Mouse (Mus musculus) kidney, embryonic 15.5 days (tissue): Measurements from ENCODE around the gene Calcrl. TPM values are rescaled to one million over a fixed set of nuclear protein-coding genes. Genes with fewer than 3 reads are reported as not detected.

Experiments used
- ATAC-seq: fragments of 200-750 bp; cut with Nextera tagmentation; replicated peaks from 2 replicates; pipeline ENCODE4 v1.8.0; 2017; ENCODE audit warnings: moderate TSS enrichment; ENCODE audit not compliant: low FRiP score
- H3K27ac ChIP-seq: fragments of 300-500 bp; sonication (generic); 2 replicates; pipeline ENCODE4 v1.5.1; 2015; ENCODE audit warnings: mild to moderate bottlenecking, inconsistent platforms
- H3K27me3 ChIP-seq: fragments of 300-500 bp; sonication (generic); 2 replicates; pipeline ENCODE4 v1.6.1; 2015; ENCODE audit warnings: inconsistent platforms
- H3K36me3 ChIP-seq: fragments of 300-500 bp; sonication (generic); 2 replicates; pipeline ENCODE4 v1.6.1; 2015; ENCODE audit warnings: inconsistent platforms
- H3K4me1 ChIP-seq: fragments of 300-500 bp; sonication (generic); 2 replicates; pipeline ENCODE4 v1.6.1; 2015; ENCODE audit warnings: inconsistent platforms
- H3K4me2 ChIP-seq: fragments of 300-500 bp; sonication (generic); 2 replicates; pipeline ENCODE4 v1.6.1; 2015; ENCODE audit warnings: moderate library complexity, mild to moderate bottlenecking, inconsistent platforms
- H3K4me3 ChIP-seq: fragments of 300-500 bp; sonication (generic); replicated peaks from 2 replicates; pipeline ENCODE4 v1.5.1; 2015; ENCODE audit warnings: mild to moderate bottlenecking, inconsistent platforms
- H3K9ac ChIP-seq: fragments of 300-500 bp; sonication (generic); 2 replicates; pipeline ENCODE4 v1.6.1; 2015; ENCODE audit warnings: mild to moderate bottlenecking, inconsistent platforms
- H3K9me3 ChIP-seq: fragments of 300-500 bp; sonication (generic); replicated peaks from 2 replicates; pipeline ENCODE4 v1.6.1; 2016; ENCODE audit warnings: inconsistent platforms
- WGBS: fragments of 180-500 bp; shearing (Covaris S2); methylation state at CpG from one replicate; pipeline ENCODE4 v1.1.7; 2015; ENCODE audit warnings: mixed read lengths; 5-methylcytosine and 5-hydroxymethylcytosine counted together
- polyA plus RNA-seq: library from polyadenylated mRNA; unstranded; fragments of >200 nt; fragmentation: Nextera tagmentation; extraction: Ambion mirVana; gene quantifications from 2 replicates; pipeline ENCODE4 v1.2.1, GENCODE M21; 2015

Gene Calcrl
- polyA plus RNA-seq, 1 experiment from 2014 or later, result 65.6 TPM

DNA sequence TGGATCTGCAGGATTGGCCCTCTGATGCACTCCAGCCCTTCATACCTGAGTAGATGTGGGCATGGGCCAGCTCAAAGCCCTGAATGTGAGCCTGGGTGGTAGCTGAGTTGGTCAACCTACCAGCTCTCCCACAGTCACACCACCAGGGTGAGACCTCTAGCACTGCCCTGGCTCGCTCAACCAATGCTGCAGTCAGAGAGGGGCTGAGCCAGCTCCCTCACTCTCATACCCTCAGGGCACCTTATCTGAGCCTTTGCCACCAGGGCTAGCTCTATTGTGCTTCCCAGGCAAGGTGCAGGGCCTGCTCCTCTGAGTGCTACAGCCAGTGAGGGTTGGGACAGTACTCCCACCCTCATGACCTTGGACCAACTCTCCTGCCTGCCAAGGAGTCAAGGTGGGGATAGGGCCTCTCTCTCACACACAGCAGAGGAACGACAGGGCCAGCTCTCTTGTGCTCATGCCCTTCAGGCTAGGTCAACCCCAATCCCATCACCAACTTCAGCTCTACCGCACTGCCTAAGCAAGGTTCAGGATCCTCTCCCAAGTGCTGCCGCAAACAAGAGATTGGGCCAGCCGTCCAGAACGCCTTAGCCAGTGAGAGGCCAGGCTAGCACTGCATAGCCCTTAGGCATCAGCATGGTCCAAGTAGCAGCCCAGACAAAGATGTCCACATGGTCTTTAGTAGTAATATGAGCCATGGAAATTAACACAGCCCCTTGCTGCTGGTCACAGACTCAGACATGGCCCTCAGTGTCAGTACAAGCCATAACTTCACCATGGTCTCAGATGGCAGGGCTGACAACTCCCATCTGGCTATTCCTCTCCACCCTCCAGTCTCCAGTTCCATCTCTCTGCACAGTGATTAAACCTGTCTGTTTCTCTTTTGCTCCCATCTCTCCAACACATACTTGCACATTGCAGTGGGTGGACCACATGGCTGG lies 62.2 kb downstream of the Calcrl start:
- no peak overlapping the region for H3K9ac ChIP-seq
- H3K4me2 ChIP-seq, result no peak overlapping the region
- H3K9me3 ChIP-seq, result no peaks in the 10 kb centered on the region
- H3K27me3 ChIP-seq, result no peaks in the 10 kb centered on the region
- peak; percentile 94 for ATAC-seq
- peaks cover 25% of the 10 kb centered on the region for H3K36me3 ChIP-seq
- no peak overlapping the region for H3K4me3 ChIP-seq
- H3K4me1 ChIP-seq, result peaks cover 13% of the 10 kb centered on the region
- H3K27ac ChIP-seq, result peak overlapping the region; percentile 72
- WGBS, result 69% methylated on average over 6 of the region's 6 CpGs

DNA sequence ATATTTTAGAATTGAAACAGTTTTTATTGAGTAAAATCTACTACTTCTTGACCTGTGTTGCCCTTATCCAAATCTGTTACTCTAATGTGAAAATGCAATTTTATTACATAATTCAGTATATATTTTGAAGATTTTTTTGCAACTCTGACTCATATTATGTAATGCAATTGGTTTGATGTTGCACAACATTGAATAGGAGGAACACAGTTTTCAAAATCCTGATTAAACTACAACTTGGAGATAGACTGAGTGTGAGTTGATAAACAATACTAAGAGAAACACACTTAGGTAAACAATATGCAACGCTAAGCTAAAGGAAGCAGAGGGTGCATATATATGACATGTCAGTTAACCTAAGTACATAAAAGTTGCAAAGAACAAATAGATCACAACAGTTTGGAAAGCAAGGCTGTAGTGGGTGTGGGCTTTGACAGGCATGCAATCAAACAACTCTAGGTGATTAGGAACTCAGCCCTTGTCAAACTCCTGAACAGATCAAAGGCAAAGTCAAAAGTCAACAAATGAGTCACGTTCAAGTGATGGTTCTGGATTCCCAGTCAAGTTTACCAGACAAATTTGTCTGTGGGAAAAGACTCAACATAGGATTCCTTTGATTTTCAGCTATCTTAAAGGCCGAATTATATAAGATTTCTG lies 66.4 kb downstream of the Calcrl start:
- H3K27me3 ChIP-seq, result no peaks in the 10 kb centered on the region
- no peak for ATAC-seq
- H3K9ac ChIP-seq, result no peak overlapping the region
- 0 out of 2 replicates have a peak overlapping the region, but pooled peaks have one; percentile 9 for H3K27ac ChIP-seq
- peaks cover 9% of the 10 kb centered on the region for H3K4me1 ChIP-seq
- H3K4me3 ChIP-seq, result no peak overlapping the region
- H3K36me3 ChIP-seq, result peaks cover 9% of the 10 kb centered on the region; the same call in 1 of the 2 replicates
- no peaks in the 10 kb centered on the region for H3K9me3 ChIP-seq
- WGBS, result 29% methylated on average over 3 of the region's 3 CpGs
- no peak overlapping the region for H3K4me2 ChIP-seq

DNA sequence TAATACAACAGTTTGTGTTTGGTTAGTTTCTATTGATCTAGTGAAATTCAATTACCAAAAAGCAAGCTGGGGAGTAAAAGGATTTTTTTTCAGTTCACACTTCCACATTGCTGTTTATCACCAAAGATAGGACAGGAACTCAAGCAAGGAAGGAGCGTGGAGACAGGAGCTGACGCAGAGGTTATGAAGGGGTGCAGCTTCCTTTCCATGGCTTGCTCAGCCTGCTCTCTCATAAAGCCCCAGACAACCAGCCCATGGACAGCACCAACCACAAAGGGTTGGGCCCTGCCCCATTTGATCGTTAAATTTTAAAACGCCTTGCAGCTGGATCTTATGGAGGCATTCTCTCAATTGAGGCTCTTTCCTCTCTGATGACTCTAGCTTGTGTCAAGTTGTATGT lies 69.9 kb downstream of the Calcrl start:
- Histone ChIP-seq H3K27ac (no peak overlapping the region), H3K4me1 (no peaks in the 10 kb centered on the region), H3K4me2 (no peak overlapping the region), H3K9ac (no peak overlapping the region), H3K36me3 (no peaks in the 10 kb centered on the region), H3K27me3 (no peaks in the 10 kb centered on the region), H3K9me3 (no peaks in the 10 kb centered on the region), H3K4me3 (no peak overlapping the region)
- WGBS, result 60% methylated on average over 4 of the region's 4 CpGs
- ATAC-seq, result no peak

DNA sequence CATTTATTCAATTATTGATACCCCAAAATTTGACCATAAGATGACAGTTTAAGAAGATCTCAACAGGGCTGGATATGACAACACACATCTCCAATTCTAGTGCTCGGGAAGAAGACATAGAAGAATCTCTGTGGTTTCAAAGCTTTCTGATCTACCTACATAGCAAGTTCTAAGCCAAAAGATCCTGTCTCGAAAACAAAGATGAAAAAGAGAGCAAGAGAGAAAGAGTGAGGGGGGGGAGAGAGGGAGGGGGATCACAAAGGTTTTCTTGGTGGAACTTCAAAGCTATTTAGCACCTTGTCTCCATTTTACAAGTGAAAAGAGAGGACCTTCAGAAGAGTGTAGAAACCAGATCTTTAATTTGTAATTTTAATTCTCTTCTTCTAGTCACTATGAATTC lies 77.8 kb downstream of the Calcrl start:
- H3K4me1 ChIP-seq, result no peaks in the 10 kb centered on the region
- H3K27ac ChIP-seq, result no peak overlapping the region
- H3K36me3 ChIP-seq, result peaks cover 23% of the 10 kb centered on the region
- no peaks in the 10 kb centered on the region for H3K9me3 ChIP-seq
- no peak for ATAC-seq
- 80% methylated on average over 2 of the region's 2 CpGs for WGBS
- H3K9ac ChIP-seq, result no peak overlapping the region
- H3K4me3 ChIP-seq, result no peak overlapping the region
- no peak overlapping the region for H3K4me2 ChIP-seq
- H3K27me3 ChIP-seq, result no peaks in the 10 kb centered on the region

DNA sequence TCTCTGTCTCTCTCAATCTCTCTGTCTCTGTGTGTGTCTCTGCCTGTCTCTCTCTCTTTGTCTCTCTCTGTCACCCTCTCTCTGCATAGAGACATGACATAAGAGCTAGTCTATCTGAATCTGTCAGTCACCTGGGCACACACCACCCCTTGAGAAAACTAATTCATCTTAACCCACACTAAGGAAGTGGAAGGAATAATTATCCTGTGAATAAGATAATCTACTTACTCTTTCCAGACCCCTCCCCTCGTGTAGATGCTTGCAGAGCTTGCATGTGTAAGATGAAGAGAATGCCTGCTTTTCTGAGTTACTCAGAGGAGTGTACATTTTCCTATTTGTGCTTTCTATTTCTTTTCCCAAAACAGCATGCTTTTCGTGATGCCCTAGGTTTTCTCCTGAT lies 81.5 kb downstream of the Calcrl start:
- Histone ChIP-seq H3K9ac (no peak overlapping the region), H3K4me1 (no peaks in the 10 kb centered on the region), H3K4me2 (no peak overlapping the region), H3K36me3 (peaks cover 29% of the 10 kb centered on the region), H3K27me3 (no peaks in the 10 kb centered on the region), H3K27ac (no peak overlapping the region), H3K9me3 (no peaks in the 10 kb centered on the region), H3K4me3 (no peak overlapping the region)
- ATAC-seq, result no peak
- WGBS, result 56% methylated on average over 2 of the region's 2 CpGs

DNA sequence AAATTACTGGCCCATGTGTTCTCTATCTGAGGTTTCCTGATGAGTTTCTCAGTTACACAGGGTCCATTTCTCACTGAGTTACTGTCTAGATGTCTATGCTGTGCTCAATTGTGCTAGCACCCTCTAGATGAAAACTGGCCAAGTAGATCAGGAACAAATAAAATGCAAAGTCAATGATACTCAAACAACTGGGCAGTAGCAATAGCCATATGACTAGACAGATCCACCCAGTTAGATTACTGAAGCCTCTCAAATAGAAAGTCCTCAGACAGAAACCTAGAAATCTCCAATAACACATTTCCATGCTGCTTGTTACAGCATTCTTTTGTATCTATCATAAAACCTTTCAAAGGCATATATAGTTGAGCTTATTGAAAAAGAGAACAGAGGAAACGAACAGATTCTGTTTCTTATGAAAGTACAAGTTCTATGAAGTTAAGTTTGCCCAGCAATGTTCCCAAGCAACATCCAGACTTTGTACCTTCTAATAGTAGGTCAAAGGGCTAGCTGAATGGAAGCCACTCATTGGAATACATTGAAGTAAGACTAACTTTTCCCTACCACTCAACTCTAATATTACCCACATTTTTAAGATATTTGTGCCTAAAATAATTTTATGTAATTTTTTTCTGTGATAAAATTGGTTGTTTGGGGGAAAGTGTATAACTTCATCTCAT lies 87.3 kb downstream of the Calcrl start:
- ATAC-seq, result no peak
- Histone ChIP-seq H3K4me1 (no peaks in the 10 kb centered on the region), H3K36me3 (peaks cover 30% of the 10 kb centered on the region), H3K27me3 (no peaks in the 10 kb centered on the region), H3K4me3 (no peak overlapping the region), H3K9me3 (no peaks in the 10 kb centered on the region), H3K9ac (no peak overlapping the region), H3K27ac (no peak overlapping the region), H3K4me2 (no peak overlapping the region)
- 88% methylated on average over 1 of the region's 1 CpGs for WGBS

DNA sequence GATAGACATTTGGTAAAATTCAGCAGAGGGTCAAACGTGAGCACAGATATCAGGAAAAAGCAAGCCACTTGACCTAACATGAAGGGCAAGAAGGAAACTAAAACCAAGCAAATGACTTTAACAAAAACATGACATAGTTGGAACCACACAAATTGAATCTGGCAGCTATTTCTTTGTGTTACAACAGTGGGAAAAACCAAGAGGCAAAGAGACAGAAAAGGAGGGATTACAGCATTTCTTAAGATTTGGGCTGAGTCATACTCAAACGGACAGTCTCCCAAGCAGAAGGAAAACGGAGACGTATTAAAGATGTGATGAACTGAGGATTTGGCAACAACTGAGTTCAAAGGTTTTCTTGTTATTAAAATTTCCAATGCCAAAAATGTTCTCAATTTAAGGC lies 88.9 kb downstream of the Calcrl start:
- Histone ChIP-seq H3K4me3 (no peak overlapping the region), H3K36me3 (peaks cover 34% of the 10 kb centered on the region), H3K4me1 (no peaks in the 10 kb centered on the region), H3K27ac (no peak overlapping the region), H3K4me2 (no peak overlapping the region), H3K9ac (no peak overlapping the region), H3K27me3 (no peaks in the 10 kb centered on the region), H3K9me3 (no peaks in the 10 kb centered on the region)
- ATAC-seq, result no peak
- 83% methylated on average over 4 of the region's 4 CpGs for WGBS

DNA sequence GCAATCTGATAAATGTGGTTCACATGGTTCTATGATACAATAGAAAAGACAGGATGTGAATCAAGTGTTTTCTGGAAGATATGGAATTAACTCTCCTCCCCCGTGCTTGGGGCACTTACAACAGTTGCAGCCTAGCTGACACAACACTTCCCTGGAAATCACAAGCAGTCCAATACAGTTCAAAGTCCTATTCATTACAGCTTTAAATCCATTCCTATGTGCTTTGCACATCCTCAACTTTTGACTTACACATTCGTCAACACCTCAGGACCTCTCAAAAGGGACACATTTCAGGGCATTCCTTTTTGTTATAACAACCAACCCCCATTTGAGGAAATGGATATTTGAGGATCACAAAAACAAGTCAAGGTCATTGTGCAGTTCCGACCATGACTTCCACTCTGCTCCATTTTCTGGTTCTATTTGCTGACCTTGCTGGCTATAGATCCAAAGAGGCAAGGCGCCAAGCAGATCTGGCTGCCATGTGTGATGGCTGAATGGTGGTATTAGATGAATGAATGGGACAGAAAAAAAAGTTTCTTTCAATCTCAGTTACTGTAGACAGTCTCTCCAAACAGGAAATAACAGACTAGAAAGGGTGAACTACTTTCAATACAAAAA lies 108.9 kb downstream of the Calcrl start:
- 78% methylated on average over 4 of the region's 4 CpGs for WGBS
- H3K27me3 ChIP-seq, result no peaks in the 10 kb centered on the region
- H3K9ac ChIP-seq, result no peak overlapping the region
- no peak overlapping the region for H3K4me3 ChIP-seq
- no peak for ATAC-seq
- H3K9me3 ChIP-seq, result no peaks in the 10 kb centered on the region
- H3K27ac ChIP-seq, result no peak overlapping the region
- H3K4me1 ChIP-seq, result no peaks in the 10 kb centered on the region
- no peak overlapping the region for H3K4me2 ChIP-seq
- H3K36me3 ChIP-seq, result no peaks in the 10 kb centered on the region

DNA sequence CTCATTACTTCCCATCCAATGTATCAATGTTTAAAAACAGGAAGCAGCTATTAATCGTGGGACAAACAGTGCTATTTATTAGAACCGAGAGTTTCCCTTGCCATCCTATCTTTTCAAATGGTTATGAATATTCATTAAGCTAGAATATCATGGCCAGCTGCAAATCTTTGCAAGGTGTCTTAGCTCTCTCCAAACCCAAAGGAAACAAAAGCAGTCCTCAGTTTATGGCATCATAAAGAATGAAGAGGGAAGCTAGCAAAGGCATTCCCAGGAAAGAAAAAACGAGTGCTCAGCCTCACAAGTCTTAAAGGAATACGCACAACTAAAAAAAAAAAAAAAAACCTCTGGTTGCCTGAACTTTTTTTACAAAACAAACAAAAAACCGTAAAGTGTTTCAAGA lies 128.7 kb downstream of the Calcrl start:
- WGBS, result 10% methylated on average over 5 of the region's 5 CpGs
- no peaks in the 10 kb centered on the region for H3K36me3 ChIP-seq
- 0 out of 2 replicates have a peak, but pooled peaks cover 4% of the 10 kb centered on the region for H3K4me1 ChIP-seq
- no peak overlapping the region for H3K4me3 ChIP-seq
- no peaks in the 10 kb centered on the region for H3K9me3 ChIP-seq
- peak overlapping the region; percentile 52 for H3K27ac ChIP-seq
- no peaks in the 10 kb centered on the region for H3K27me3 ChIP-seq
- no peak overlapping the region for H3K9ac ChIP-seq
- H3K4me2 ChIP-seq, result peak overlapping the region; percentile 43
- no peak for ATAC-seq

DNA sequence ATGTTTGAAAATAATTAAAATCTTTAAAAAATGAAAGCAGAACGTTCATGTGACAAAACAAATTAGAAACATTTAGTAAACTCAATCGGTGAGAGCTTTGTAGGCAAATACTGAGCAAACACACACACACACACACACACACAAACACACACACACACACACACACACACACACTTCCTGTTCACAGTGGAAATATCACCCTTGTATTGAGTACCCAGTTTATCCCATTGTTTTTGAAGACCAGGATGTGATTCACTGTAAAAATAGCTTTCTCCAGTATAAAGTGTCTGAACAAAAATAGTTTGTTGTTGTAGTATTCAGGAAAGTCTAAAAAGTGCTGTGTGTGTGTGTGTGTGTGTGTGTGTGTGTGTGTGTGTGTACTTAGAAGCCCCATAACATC lies 130.1 kb downstream of the Calcrl start:
- no peak for ATAC-seq
- Histone ChIP-seq H3K9me3 (no peaks in the 10 kb centered on the region), H3K4me3 (no peak overlapping the region), H3K27ac (no peak overlapping the region), H3K9ac (no peak overlapping the region), H3K4me2 (no peak overlapping the region), H3K36me3 (no peaks in the 10 kb centered on the region), H3K4me1 (0 out of 2 replicates have a peak, but pooled peaks cover 4% of the 10 kb centered on the region), H3K27me3 (no peaks in the 10 kb centered on the region)
- 76% methylated on average over 2 of the region's 2 CpGs for WGBS

DNA sequence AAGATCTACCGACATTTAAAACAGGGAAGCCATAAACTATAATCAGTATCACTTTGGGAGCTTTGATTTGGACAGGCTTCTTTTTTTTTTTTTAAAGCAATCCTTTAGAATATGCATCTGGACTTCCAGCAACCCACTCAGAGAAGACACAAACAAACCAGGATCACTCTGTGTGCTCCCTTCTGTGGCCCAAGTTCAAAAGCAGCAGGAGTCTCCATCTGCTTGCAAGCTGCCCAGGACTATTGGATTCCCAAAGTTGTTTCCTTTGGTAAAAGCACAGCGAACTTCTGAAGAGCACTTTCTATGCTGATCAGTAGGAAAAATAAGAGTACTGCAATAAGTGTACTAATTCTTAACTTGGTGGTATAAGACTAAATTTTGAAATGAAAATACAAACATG lies 130.6 kb downstream of the Calcrl start:
- Histone ChIP-seq H3K4me2 (no peak overlapping the region), H3K4me1 (0 out of 2 replicates have a peak, but pooled peaks cover 4% of the 10 kb centered on the region), H3K27me3 (no peaks in the 10 kb centered on the region), H3K4me3 (no peak overlapping the region), H3K36me3 (no peaks in the 10 kb centered on the region), H3K27ac (0 out of 2 replicates have a peak overlapping the region, but pooled peaks have one; percentile 45), H3K9me3 (no peaks in the 10 kb centered on the region), H3K9ac (no peak overlapping the region)
- ATAC-seq, result no peak
- 46% methylated on average over 2 of the region's 2 CpGs for WGBS
